26 mouse cellular contexts compared by ENCODE assay signal in genomic region chr3:89077383-89077782, GRCm38 (mm10). TPM values are rescaled to one million over a fixed set of nuclear protein-coding genes. Genes with fewer than 3 reads are reported as not detected.
DNase-seq lines count a peak whose midpoint lies in the region; ATAC-seq and TF ChIP-seq lines count a peak whose summit lies in the region.
"Had no signal": no experiment of that assay in that cellular context is flagged by ENCODE, and none has a peak within 500 bp of the region (broad histone marks: within the 10 kb centered on the region; RNA-seq: fewer than 3 reads in every experiment).

No protein-coding gene starts in this region.

- no peaks in the 10 kb centered on the region for H3K9me3 ChIP-seq in kidney, embryonic 15.5 days (replicated peaks)
- no peaks in the 10 kb centered on the region for H3K9me3 ChIP-seq in intestine, embryonic 15.5 days
- no peaks in the 10 kb centered on the region for H3K9me3 ChIP-seq in intestine, postnatal 0 days (ENCODE audit: control insufficient read depth)
- H3K9me3 ChIP-seq: embryonic facial prominence, embryonic 10.5 days; embryonic facial prominence, embryonic 12.5 days; forebrain, embryonic 13.5 days; forebrain, embryonic 15.5 days; G1E had no signal

- peaks cover 87% of the 10 kb centered on the region for H3K36me3 ChIP-seq in kidney, embryonic 15.5 days
- H3K36me3 ChIP-seq in intestine, embryonic 15.5 days, result peaks cover 53% of the 10 kb centered on the region
- H3K36me3 ChIP-seq in intestine, postnatal 0 days (ENCODE audit: control insufficient read depth, insufficient read depth), result peaks cover 63% of the 10 kb centered on the region

- no peak overlapping the region for H3K4me3 ChIP-seq in kidney, embryonic 15.5 days (replicated peaks)
- H3K4me3 ChIP-seq in intestine, embryonic 15.5 days (replicated peaks), result no peak overlapping the region
- H3K4me3 ChIP-seq in intestine, postnatal 0 days (ENCODE audit: low read depth, low read length), result no peak overlapping the region
- H3K4me3 ChIP-seq: embryonic facial prominence, embryonic 10.5 days; embryonic facial prominence, embryonic 12.5 days; forebrain, embryonic 13.5 days; forebrain, embryonic 15.5 days had no signal

- DNase-seq in kidney, adult 9 months, result no peak
- no peak for DNase-seq in heart, adult 9 months (ENCODE audit: low spot score in 2 of 2)
- DNase-seq: adrenal gland, adult 8-10 months; adrenal gland, postnatal 14 days; adrenal gland, postnatal 36 days; B cell, adult 2 months; cerebellum, adult 11-12 months; cerebellum, adult 2 months; cerebellum, adult 9-10 months; cerebellum, postnatal 10 days; cerebellum, postnatal 25 days had no signal

- 87% methylated on average over 9 of the region's 9 CpGs for WGBS in kidney, embryonic 15.5 days
- 80% methylated on average over 9 of the region's 9 CpGs for WGBS in intestine, embryonic 15.5 days
- WGBS in intestine, postnatal 0 days, result 59% methylated on average over 9 of the region's 9 CpGs

- ATAC-seq in kidney, embryonic 15.5 days (replicated peaks; ENCODE audit: low FRiP score), result no peak
- peak; percentile 73 for ATAC-seq in intestine, embryonic 15.5 days
- ATAC-seq in intestine, postnatal 0 days, result peak; percentile 95
- ATAC-seq: activated CD4-positive, CD25-positive, alpha-beta regulatory T cell, adult 4 months; CD4-positive, CD25-positive, alpha-beta regulatory T cell, adult 4 months; forebrain, embryonic 13.5 days; forebrain, embryonic 15.5 days; Patski had no signal

- H3K4me1 ChIP-seq in kidney, embryonic 15.5 days, result no peaks in the 10 kb centered on the region
- H3K4me1 ChIP-seq in intestine, embryonic 15.5 days (replicated peaks), result no peaks in the 10 kb centered on the region
- H3K4me1 ChIP-seq in intestine, postnatal 0 days (replicated peaks; ENCODE audit: control insufficient read depth, insufficient read depth, low read length), result no peaks in the 10 kb centered on the region
- H3K4me1 ChIP-seq: embryonic facial prominence, embryonic 10.5 days; embryonic facial prominence, embryonic 12.5 days; forebrain, embryonic 13.5 days; forebrain, embryonic 15.5 days had no signal

- H3K4me2 ChIP-seq in kidney, embryonic 15.5 days, result no peak overlapping the region
- no peak overlapping the region for H3K4me2 ChIP-seq in intestine, embryonic 15.5 days (replicated peaks)
- peak overlapping the region; percentile 32 for H3K4me2 ChIP-seq in intestine, postnatal 0 days (replicated peaks; ENCODE audit: low read depth)
- H3K4me2 ChIP-seq: embryonic facial prominence, embryonic 12.5 days; forebrain, embryonic 13.5 days; forebrain, embryonic 15.5 days had no signal

- peak overlapping the region; percentile 22; the same call in 1 of the 2 replicates for H3K27ac ChIP-seq in kidney, embryonic 15.5 days
- H3K27ac ChIP-seq in intestine, embryonic 15.5 days, result no peak overlapping the region
- peak overlapping the region; percentile 70 for H3K27ac ChIP-seq in intestine, postnatal 0 days (ENCODE audit: low read depth, low read length)
- H3K27ac ChIP-seq: embryonic facial prominence, embryonic 10.5 days; embryonic facial prominence, embryonic 12.5 days; forebrain, embryonic 15.5 days had no signal

- no peak overlapping the region for H3K9ac ChIP-seq in kidney, embryonic 15.5 days
- no peak overlapping the region for H3K9ac ChIP-seq in intestine, embryonic 15.5 days
- no peak overlapping the region for H3K9ac ChIP-seq in intestine, postnatal 0 days (ENCODE audit: low read depth, low read length)
- H3K9ac ChIP-seq: embryonic facial prominence, embryonic 12.5 days; forebrain, embryonic 13.5 days; forebrain, embryonic 15.5 days had no signal

- no peaks in the 10 kb centered on the region for H3K27me3 ChIP-seq in kidney, embryonic 15.5 days
- H3K27me3 ChIP-seq in intestine, embryonic 15.5 days (replicated peaks), result no peaks in the 10 kb centered on the region
- H3K27me3 ChIP-seq in intestine, postnatal 0 days (replicated peaks; ENCODE audit: control insufficient read depth, insufficient read depth, low read length), result no peaks in the 10 kb centered on the region
- H3K27me3 ChIP-seq: CH12.LX; embryonic facial prominence, embryonic 12.5 days; forebrain, embryonic 13.5 days; forebrain, embryonic 15.5 days; Patski had no signal

- no peak for TF ChIP-seq CTCF in intestine, postnatal 0 days (IDR thresholded peaks at IDR 0.05; ENCODE audit: low read depth)

RNA-seq across cellular contexts. Expression of gene Rusc1, which starts 15.7 kb away (rescaled TPM):
- polyA plus RNA-seq in kidney, embryonic 15.5 days (2015; fragmentation: Nextera tagmentation; extraction: Ambion mirVana), result 19.3 and 19.7 TPM in 2 replicates
- polyA plus RNA-seq in intestine, embryonic 15.5 days (2015; fragmentation: Nextera tagmentation; extraction: Ambion mirVana), result 25.6 and 26.6 TPM in 2 replicates
- polyA plus RNA-seq in intestine, postnatal 0 days (2015; fragmentation: Nextera tagmentation; extraction: Ambion mirVana), result 29.0 and 32.5 TPM in 2 replicates

RNA-seq across cellular contexts. Expression of gene Gm43738, which starts 23.5 kb away (rescaled TPM):
- polyA plus RNA-seq in kidney, embryonic 15.5 days (2015; fragmentation: Nextera tagmentation; extraction: Ambion mirVana), result not detected in 2 replicates
- polyA plus RNA-seq in intestine, embryonic 15.5 days (2015; fragmentation: Nextera tagmentation; extraction: Ambion mirVana), result 0.08 TPM in 1 of 2 replicates, not detected in the other
- not detected in 2 replicates for polyA plus RNA-seq in intestine, postnatal 0 days (2015; fragmentation: Nextera tagmentation; extraction: Ambion mirVana)
- polyA plus RNA-seq: CD4-positive, CD25-positive, alpha-beta regulatory T cell, adult 4 months; cerebellum, adult 2 months; cortical plate, adult 2 months; embryonic facial prominence, embryonic 12.5 days; embryonic facial prominence, embryonic 14.5 days; forebrain, embryonic 11.5 days; forebrain, embryonic 13.5 days; forebrain, embryonic 15.5 days had no signal

RNA-seq across cellular contexts. Expression of gene Fdps, which starts 24.4 kb away (rescaled TPM):
- 188 and 215 TPM in 2 replicates for polyA plus RNA-seq in kidney, embryonic 15.5 days (2015; fragmentation: Nextera tagmentation; extraction: Ambion mirVana)
- 481 and 531 TPM in 2 replicates for polyA plus RNA-seq in intestine, embryonic 15.5 days (2015; fragmentation: Nextera tagmentation; extraction: Ambion mirVana)
- 138 and 154 TPM in 2 replicates for polyA plus RNA-seq in intestine, postnatal 0 days (2015; fragmentation: Nextera tagmentation; extraction: Ambion mirVana)

RNA-seq across cellular contexts. Expression of gene Pklr, which starts 58.6 kb away (rescaled TPM):
- polyA plus RNA-seq in kidney, embryonic 15.5 days (2015; fragmentation: Nextera tagmentation; extraction: Ambion mirVana), result 2.3 and 5.5 TPM in 2 replicates
- polyA plus RNA-seq in intestine, embryonic 15.5 days (2015; fragmentation: Nextera tagmentation; extraction: Ambion mirVana), result 58.8 and 74.1 TPM in 2 replicates
- polyA plus RNA-seq in intestine, postnatal 0 days (2015; fragmentation: Nextera tagmentation; extraction: Ambion mirVana), result 91.8 and 103 TPM in 2 replicates
- polyA plus RNA-seq: activated CD4-positive, CD25-positive, alpha-beta regulatory T cell, adult 4 months; CD4-positive, CD25-positive, alpha-beta regulatory T cell, adult 4 months; embryonic facial prominence, embryonic 14.5 days had no signal
